Mouse (Mus musculus): ENCODE data around the gene Wnt4.

DNA sequence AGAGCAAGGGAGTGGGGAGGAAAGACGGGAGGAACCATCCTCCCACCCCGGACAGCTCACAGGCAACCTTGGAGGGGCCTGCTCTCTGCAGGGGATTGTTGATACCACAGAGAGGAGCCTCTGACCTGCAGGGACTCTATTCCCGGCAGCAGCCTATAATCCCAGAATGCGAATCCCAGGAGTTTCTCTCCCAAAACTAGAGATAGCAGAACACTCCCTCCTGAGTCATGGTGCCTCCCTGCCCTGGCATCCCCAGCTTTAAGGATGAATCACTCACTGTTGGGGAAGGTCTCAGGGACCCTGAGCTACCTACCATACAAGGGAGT lies 6.1 kb downstream of the Wnt4 start:
- no peak for TF ChIP-seq POLR2A (IDR thresholded peaks at IDR 0.05; ENCODE audit: insufficient read depth, low read depth, low read length)
- TF ChIP-seq CTCF (IDR thresholded peaks at IDR 0.05): no peak
